Mouse (Mus musculus): ENCODE data around the gene Abo. TPM values are rescaled to one million over a fixed set of nuclear protein-coding genes. Genes with fewer than 3 reads are reported as not detected.

Abo gene
- total and polyA plus RNA-seq, 3 experiments: not detected

DNA sequence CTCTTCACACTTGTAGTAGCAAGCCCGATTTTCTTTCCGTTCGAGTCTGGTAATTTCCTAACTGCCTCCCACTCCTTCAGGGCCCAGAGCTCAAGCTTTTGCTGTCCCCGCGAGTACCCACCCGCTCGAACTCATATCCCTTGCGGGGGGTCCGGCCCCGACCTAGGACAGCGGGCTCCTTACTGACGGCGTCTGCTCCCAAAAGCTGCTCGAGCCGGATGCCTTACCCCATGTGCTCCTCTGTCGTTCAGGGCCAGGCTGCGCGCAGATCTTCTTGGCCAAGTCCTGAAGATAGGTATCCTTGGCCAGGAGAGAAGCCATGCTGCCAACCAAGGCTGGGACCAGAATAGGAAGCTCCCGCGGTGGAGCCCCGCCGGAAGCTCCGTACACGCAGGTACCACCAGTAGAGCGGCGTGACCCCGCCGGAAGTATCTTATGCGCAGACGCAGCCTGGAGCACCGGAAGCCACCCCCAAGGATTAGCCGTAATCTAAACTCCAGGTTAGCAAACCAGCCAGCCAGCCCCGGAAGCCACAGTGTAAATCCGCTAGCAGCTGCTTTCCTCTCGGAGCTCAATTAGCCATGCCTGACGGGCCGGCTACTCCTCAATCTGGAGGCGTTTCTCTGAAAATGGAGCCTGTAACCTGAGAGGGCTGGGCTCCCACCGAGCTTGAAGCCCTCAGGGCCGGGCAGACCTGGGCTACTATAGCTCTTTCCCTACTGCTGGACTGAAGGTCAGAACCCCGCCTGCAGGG lies 37.9 kb upstream of the Abo start, which contains the start of gene Surf6:
Surf6 (minus strand) TSS at position 413 of the 754 bp plus-strand sequence.
- Histone ChIP-seq H3K27me3 (ENCODE audit: control insufficient read depth in 1 of 2, insufficient read depth in 2 of 2, low read length in 2 of 2) (no peaks in the 10 kb centered on the region), H3K27ac (ENCODE audit: control insufficient read depth, low read depth, low read length) (peak within 1 kb of the TSS; percentile 91), H3K79me2 (ENCODE audit: control insufficient read depth, insufficient read depth, low read length, poor library complexity) (peaks cover 46% of the 10 kb centered on the region), H3K9ac (ENCODE audit: control insufficient read depth, low read depth, low read length, poor library complexity, severe bottlenecking) (peak within 1 kb of the TSS; percentile 89), H3K9me3 (replicated peaks; ENCODE audit: insufficient read depth, low read length) (no peaks in the 10 kb centered on the region), H3K4me1 (ENCODE audit: control insufficient read depth in 1 of 2, insufficient read depth in 2 of 2, low read length in 2 of 2) (peaks cover 0 to 4% of the 10 kb centered on the region in 2 experiments; a peak in 1 of 4 replicates), H3K36me3 (ENCODE audit: control insufficient read depth in 1 of 2, insufficient read depth in 2 of 2, low read length in 2 of 2) (peaks cover 4 to 10% of the 10 kb centered on the region in 2 experiments), H3K4me3 (ENCODE audit: control insufficient read depth in 1 of 2, insufficient read depth in 1 of 2, low read depth in 2 of 2, low read length in 2 of 2) (peak within 1 kb of the TSS; percentile 82 to 85)
- peak; percentile 99 for DNase-seq (ENCODE audit: low read depth, low spot score)
- TF ChIP-seq MXI1 (IDR thresholded peaks at IDR 0.05; ENCODE audit: low read depth, low read length): peak; percentile 93
- TF ChIP-seq SMC3 (IDR thresholded peaks at IDR 0.05; ENCODE audit: low read depth, low read length): no peak
- no peak for TF ChIP-seq ZKSCAN1 (IDR thresholded peaks at IDR 0.05; ENCODE audit: low read depth, low read length)
- TF ChIP-seq MYC (IDR thresholded peaks at IDR 0.05; ENCODE audit: low read depth, low read length): peak; percentile 86
- TF ChIP-seq TAL1 (IDR thresholded peaks at IDR 0.05; ENCODE audit: low read length): no peak
- peak; percentile 87 for TF ChIP-seq NRF1 (IDR thresholded peaks at IDR 0.05; ENCODE audit: insufficient read depth, low read depth, low read length, poor library complexity, severe bottlenecking)
- peak; percentile 93 for TF ChIP-seq HCFC1 (IDR thresholded peaks at IDR 0.05; ENCODE audit: low read depth, low read length)
- 0 out of 2 replicates have a peak, but pooled peaks have one; percentile 0 for TF ChIP-seq BHLHE40 (IDR thresholded peaks at IDR 0.05; ENCODE audit: borderline replicate concordance, low read depth, low read length)
- no peak for TF ChIP-seq UBTF (IDR thresholded peaks at IDR 0.05; ENCODE audit: borderline replicate concordance, insufficient read depth, low read depth, low read length)
- TF ChIP-seq ELF1 (IDR thresholded peaks at IDR 0.05; ENCODE audit: low read depth, low read length): peak; percentile 96
- TF ChIP-seq E2F4 (IDR thresholded peaks at IDR 0.05; ENCODE audit: borderline replicate concordance, low read depth, low read length): no peak
- peak; percentile 56 for TF ChIP-seq MAZ (IDR thresholded peaks at IDR 0.05; ENCODE audit: low read depth, low read length)
- TF ChIP-seq MEF2A (IDR thresholded peaks at IDR 0.05; ENCODE audit: extremely low read depth, insufficient replicate concordance, low read depth, low read length, poor library complexity, severe bottlenecking): no peak
- TF ChIP-seq ZNF384 (IDR thresholded peaks at IDR 0.05; ENCODE audit: low read depth, low read length): no peak
- peak; percentile 85 for TF ChIP-seq ZMIZ1 (IDR thresholded peaks at IDR 0.05; ENCODE audit: low read depth, low read length)
- TF ChIP-seq JUND (IDR thresholded peaks at IDR 0.05; ENCODE audit: low read depth, low read length): no peak
- no peak for TF ChIP-seq CHD1 (IDR thresholded peaks at IDR 0.05; ENCODE audit: low read depth, low read length)
- TF ChIP-seq GATA1 (IDR thresholded peaks at IDR 0.05; ENCODE audit: low read depth, low read length): peak; percentile 54; the same call in 1 of the 2 replicates
- TF ChIP-seq ETS1 (IDR thresholded peaks at IDR 0.05; ENCODE audit: low read depth, low read length): peak; percentile 80
- no peak for TF ChIP-seq MAFK (IDR thresholded peaks at IDR 0.05; ENCODE audit: borderline replicate concordance, low read depth, low read length)
- peak; percentile 69; the same call in 1 of the 2 replicates for TF ChIP-seq KAT2A (conservative IDR thresholded peaks at IDR 0.05; ENCODE audit: low read depth, low read length)
- peak; percentile 99 for TF ChIP-seq SIN3A (IDR thresholded peaks at IDR 0.05; ENCODE audit: low read length)
- TF ChIP-seq TCF12 (IDR thresholded peaks at IDR 0.05; ENCODE audit: low read depth, low read length): peak; percentile 56; the same call in 1 of the 2 replicates
- TF ChIP-seq NELFE (IDR thresholded peaks at IDR 0.05; ENCODE audit: low read depth, low read length): peak; percentile 91
- TF ChIP-seq CHD2 (IDR thresholded peaks at IDR 0.05; ENCODE audit: low read length): no peak
- no peak; a peak in 1 of 4 replicates for TF ChIP-seq EP300 (IDR thresholded peaks at IDR 0.05; ENCODE audit: low read depth in 1 of 2, low read length in 2 of 2)
- TF ChIP-seq MYB (IDR thresholded peaks at IDR 0.05; ENCODE audit: low read depth, low read length): no peak
- TF ChIP-seq POLR2A (IDR thresholded peaks at IDR 0.05; ENCODE audit: control insufficient read depth in 1 of 2, insufficient read depth in 1 of 2, low read depth in 1 of 2, low read length in 2 of 2, poor library complexity in 1 of 2): peak; percentile 76 to 98
- no peak for TF ChIP-seq CTCF (IDR thresholded peaks at IDR 0.05 in 2 of 3, conservative IDR thresholded peaks at IDR 0.05 in 1 of 3; ENCODE audit: control insufficient read depth in 1 of 3, insufficient read depth in 1 of 3, low read depth in 2 of 3, low read length in 3 of 3, poor library complexity in 1 of 3, severe bottlenecking in 1 of 3)
- TF ChIP-seq POLR2AphosphoS2 (IDR thresholded peaks at IDR 0.05; ENCODE audit: low read length): peak; percentile 92
- no peak for TF ChIP-seq RAD21 (IDR thresholded peaks at IDR 0.05; ENCODE audit: low read depth, low read length)
- no peak for TF ChIP-seq GABPA (IDR thresholded peaks at IDR 0.05; ENCODE audit: low read depth, low read length)
- TF ChIP-seq USF1 (IDR thresholded peaks at IDR 0.05; ENCODE audit: low read depth, low read length): peak; percentile 63
- TF ChIP-seq TBP (IDR thresholded peaks at IDR 0.05; ENCODE audit: low read depth, low read length): peak; percentile 86
- peak; percentile 81 for TF ChIP-seq MAX (IDR thresholded peaks at IDR 0.05; ENCODE audit: low read length)
- no peak for TF ChIP-seq RCOR1 (IDR thresholded peaks at IDR 0.05; ENCODE audit: low read depth, low read length)
